Mouse (Mus musculus) heart, adult 2 months (tissue): ENCODE results near the gene Tmem41b.

Experiments
- EP300 ChIP-seq: fragments of 200-500 bp; IDR thresholded peaks from 2 replicates; pipeline ENCODE4 v1.6.1; 2011; ENCODE audit warnings: low read depth, low read length, control low read depth; ENCODE audit not compliant: insufficient read depth
- POLR2A ChIP-seq: fragments of 200-500 bp; IDR thresholded peaks from 2 replicates; pipeline ENCODE4 v1.6.1; 2011; ENCODE audit warnings: mild to moderate bottlenecking, low read depth, low read length, control low read depth; ENCODE audit not compliant: insufficient read depth

GRCm38 (mm10) chr7:110006471-110007195 is 19.9 kb upstream of the Tmem41b start:
- no peak for TF ChIP-seq EP300
- no peak for TF ChIP-seq POLR2A
